Mouse (Mus musculus): ENCODE results near the gene Ccdc85a. TPM values are rescaled to one million over a fixed set of nuclear protein-coding genes. Genes with fewer than 3 reads are reported as not detected.

The Ccdc85a gene
- 13.8 and 16.7 TPM in 2 replicates for polyA plus RNA-seq (2015; fragmentation: Nextera tagmentation; extraction: Ambion mirVana)

DNA sequence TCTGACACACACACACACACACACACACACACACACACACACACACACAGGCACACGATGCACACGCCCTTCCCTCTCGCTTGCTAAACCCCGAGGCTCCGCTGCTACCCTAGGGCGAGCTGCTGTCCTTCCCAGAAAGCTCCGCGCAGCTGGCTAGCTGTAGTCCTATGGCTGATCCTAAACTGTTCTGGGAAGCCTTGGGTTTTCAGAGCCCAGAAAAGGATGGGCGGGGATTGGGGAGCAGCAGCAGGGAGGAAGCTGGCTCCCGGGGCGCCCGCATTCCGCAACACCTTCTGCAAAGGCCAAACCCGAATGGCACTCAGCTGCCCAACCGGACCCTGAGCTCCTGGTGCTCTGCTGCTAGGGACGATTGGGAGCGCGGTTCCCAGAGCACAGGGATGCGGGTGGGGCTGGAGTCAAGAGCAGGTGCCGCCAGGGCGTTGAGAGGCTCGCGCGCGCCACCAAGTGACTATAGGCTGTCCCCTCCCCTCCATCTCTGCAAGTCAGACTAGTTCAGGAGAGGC, at the start of gene Ccdc85a:
Ccdc85a (minus strand) TSS at position 414 of the 524 bp plus-strand sequence.
- no peaks in the 10 kb centered on the region for H3K36me3 ChIP-seq (ENCODE audit: insufficient read depth, low read length)
- peak within 1 kb of the TSS; percentile 13; the same call in 1 of the 2 replicates for H3K9ac ChIP-seq (replicated peaks; ENCODE audit: low read depth)
- peak; percentile 74 for DNase-seq (ENCODE audit: low spot score)
- H3K4me1 ChIP-seq (ENCODE audit: insufficient read depth, low read depth, low read length): no peaks in the 10 kb centered on the region
- H3K9me3 ChIP-seq (ENCODE audit: low read length): no peaks in the 10 kb centered on the region
- peak; percentile 82 for ATAC-seq
- TF ChIP-seq CTCF (IDR thresholded peaks at IDR 0.05): peak; percentile 80
- TF ChIP-seq EP300 (IDR thresholded peaks at IDR 0.05): no peak
- peak within 1 kb of the TSS; percentile 40 for H3K4me3 ChIP-seq (ENCODE audit: low read depth, low read length)
- WGBS: under 1% methylated on average over 25 of the region's 25 CpGs
- peak within 1 kb of the TSS; percentile 53 for H3K4me2 ChIP-seq (replicated peaks; ENCODE audit: low read depth, low read length)
- H3K27me3 ChIP-seq (replicated peaks; ENCODE audit: insufficient read depth, low read length): 0 out of 2 replicates have a peak, but pooled peaks cover 5% of the 10 kb centered on the region
- peak within 1 kb of the TSS; percentile 51; the same call in 1 of the 2 replicates for H3K27ac ChIP-seq (ENCODE audit: low read length)

DNA sequence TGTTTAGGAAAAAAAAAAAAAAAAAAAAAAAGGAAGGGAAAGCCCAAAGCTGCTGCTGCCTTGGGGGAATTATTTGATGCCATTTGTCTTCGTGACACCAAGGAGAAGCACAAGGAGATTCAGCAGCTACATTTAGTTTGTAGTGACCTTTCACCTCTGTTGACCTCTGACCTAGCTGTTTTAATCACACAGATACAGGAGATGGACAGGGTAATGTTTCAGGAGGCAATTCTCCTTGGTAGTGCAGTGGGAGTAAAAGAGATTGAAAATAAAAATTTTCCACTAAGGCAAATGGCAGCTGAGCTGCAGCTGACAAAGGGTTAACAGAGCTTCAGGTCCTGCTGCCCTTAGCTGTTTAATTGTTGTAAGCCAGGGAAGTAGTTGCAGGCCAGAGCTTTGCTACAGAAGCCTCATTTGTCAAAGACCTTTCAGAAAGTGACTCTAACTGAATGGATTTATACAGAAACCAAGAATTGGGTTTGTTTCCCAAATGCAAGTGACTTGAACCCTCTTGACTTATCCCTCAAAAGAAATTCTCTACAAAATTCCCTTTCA, 49.5 kb upstream of the Ccdc85a start:
- no peak overlapping the region for H3K4me3 ChIP-seq (ENCODE audit: low read depth, low read length)
- no peak for TF ChIP-seq CTCF (IDR thresholded peaks at IDR 0.05)
- TF ChIP-seq EP300 (IDR thresholded peaks at IDR 0.05): no peak
- 17% methylated on average over 1 of the region's 1 CpGs for WGBS
- H3K27me3 ChIP-seq (replicated peaks; ENCODE audit: insufficient read depth, low read length): no peaks in the 10 kb centered on the region
- H3K36me3 ChIP-seq (ENCODE audit: insufficient read depth, low read length): no peaks in the 10 kb centered on the region
- no peaks in the 10 kb centered on the region for H3K4me1 ChIP-seq (ENCODE audit: insufficient read depth, low read depth, low read length)
- ATAC-seq (no peak), DNase-seq (ENCODE audit: low spot score) (no peak)
- H3K9ac ChIP-seq (replicated peaks; ENCODE audit: low read depth): no peak overlapping the region
- H3K9me3 ChIP-seq (ENCODE audit: low read length): no peaks in the 10 kb centered on the region
- H3K4me2 ChIP-seq (replicated peaks; ENCODE audit: low read depth, low read length): no peak overlapping the region
- H3K27ac ChIP-seq (ENCODE audit: low read length): no peak overlapping the region

DNA sequence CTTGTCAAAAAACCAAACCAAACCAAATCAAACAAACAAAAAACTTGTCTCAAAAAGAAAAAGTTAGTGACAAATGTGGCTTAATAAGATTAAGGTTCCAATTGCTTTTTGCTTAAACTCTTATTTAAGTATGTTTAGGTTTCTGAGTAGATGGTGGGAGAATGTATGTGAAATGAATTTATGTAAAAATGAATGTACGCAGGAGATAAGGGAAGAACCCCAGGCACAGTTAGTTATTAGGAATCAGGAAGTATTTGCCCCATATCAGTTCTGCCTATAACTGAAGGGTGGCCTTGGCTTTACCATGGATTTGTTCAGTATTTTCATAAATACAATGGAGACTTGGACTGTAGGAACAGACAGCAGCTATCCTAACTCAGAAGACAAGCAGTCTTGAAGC, 49.0 kb upstream of the Ccdc85a start:
- Histone ChIP-seq H3K9me3 (ENCODE audit: low read length) (no peaks in the 10 kb centered on the region), H3K4me1 (ENCODE audit: insufficient read depth, low read depth, low read length) (no peaks in the 10 kb centered on the region), H3K4me2 (replicated peaks; ENCODE audit: low read depth, low read length) (no peak overlapping the region), H3K36me3 (ENCODE audit: insufficient read depth, low read length) (no peaks in the 10 kb centered on the region), H3K27ac (ENCODE audit: low read length) (no peak overlapping the region), H3K4me3 (ENCODE audit: low read depth, low read length) (no peak overlapping the region), H3K27me3 (replicated peaks; ENCODE audit: insufficient read depth, low read length) (no peaks in the 10 kb centered on the region), H3K9ac (replicated peaks; ENCODE audit: low read depth) (no peak overlapping the region)
- TF ChIP-seq EP300 (IDR thresholded peaks at IDR 0.05): no peak
- no peak for TF ChIP-seq CTCF (IDR thresholded peaks at IDR 0.05)
- WGBS: 83% methylated on average over 1 of the region's 1 CpGs
- DNase-seq (ENCODE audit: low spot score) (no peak), ATAC-seq (no peak)

DNA sequence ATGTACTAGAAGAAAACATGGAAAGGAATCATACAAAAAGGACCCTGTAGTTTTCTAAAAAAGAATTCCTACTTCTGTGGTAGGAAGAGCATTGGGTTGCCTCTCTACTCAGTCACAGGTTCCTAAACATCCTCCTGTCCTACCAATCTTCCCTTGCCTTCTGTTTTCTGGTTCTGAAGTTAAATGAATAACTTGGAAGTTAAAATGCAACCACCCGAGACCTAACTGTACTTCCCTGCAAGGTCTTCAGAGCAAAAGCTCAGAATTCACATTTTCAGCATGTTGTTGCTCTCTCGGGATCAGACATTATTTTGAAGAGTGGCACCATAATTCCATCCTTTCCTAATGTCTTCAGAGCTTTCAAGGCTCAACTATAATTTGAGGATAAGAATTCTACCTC, 46.6 kb upstream of the Ccdc85a start:
- TF ChIP-seq CTCF (IDR thresholded peaks at IDR 0.05): no peak
- TF ChIP-seq EP300 (IDR thresholded peaks at IDR 0.05): no peak
- Histone ChIP-seq H3K4me1 (ENCODE audit: insufficient read depth, low read depth, low read length) (no peaks in the 10 kb centered on the region), H3K4me3 (ENCODE audit: low read depth, low read length) (no peak overlapping the region), H3K4me2 (replicated peaks; ENCODE audit: low read depth, low read length) (no peak overlapping the region), H3K27me3 (replicated peaks; ENCODE audit: insufficient read depth, low read length) (no peaks in the 10 kb centered on the region), H3K36me3 (ENCODE audit: insufficient read depth, low read length) (no peaks in the 10 kb centered on the region), H3K9me3 (ENCODE audit: low read length) (no peaks in the 10 kb centered on the region), H3K9ac (replicated peaks; ENCODE audit: low read depth) (no peak overlapping the region), H3K27ac (ENCODE audit: low read length) (no peak overlapping the region)
- ATAC-seq (no peak), DNase-seq (ENCODE audit: low spot score) (no peak)
- 67% methylated on average over 2 of the region's 2 CpGs for WGBS

DNA sequence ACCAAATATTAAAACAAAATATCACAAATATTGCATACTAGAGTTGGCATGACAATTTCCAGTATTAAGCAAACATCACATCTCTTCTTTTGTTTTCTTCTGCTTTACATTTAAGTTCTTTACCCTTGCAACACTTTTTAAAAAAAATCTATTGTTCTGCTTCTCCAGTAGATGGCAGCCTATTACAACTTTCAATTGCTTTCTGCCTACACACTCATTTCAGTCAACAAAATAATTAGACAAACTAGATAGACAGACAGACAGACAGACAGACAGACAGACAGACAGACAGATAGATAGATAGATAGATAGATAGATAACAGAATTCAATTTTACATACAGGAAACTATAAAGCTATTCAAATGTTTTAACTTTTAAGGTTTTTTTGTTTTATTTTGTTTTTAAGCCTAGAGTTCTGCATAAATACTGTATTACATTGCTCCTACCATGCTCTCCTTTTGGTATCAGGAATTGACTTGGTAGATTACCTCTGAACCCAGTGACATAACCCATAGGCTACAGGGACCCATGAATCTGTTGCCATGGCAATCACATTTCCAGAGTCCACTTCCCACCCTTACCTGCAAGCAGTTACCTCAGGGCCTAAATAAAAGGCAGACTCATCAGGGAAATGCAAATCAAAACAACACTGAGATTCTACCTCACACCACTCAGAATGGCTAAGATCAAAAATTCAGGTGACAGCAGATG, 26.8 kb upstream of the Ccdc85a start:
- DNase-seq (ENCODE audit: low spot score) (peak; percentile 74), ATAC-seq (no peak)

DNA sequence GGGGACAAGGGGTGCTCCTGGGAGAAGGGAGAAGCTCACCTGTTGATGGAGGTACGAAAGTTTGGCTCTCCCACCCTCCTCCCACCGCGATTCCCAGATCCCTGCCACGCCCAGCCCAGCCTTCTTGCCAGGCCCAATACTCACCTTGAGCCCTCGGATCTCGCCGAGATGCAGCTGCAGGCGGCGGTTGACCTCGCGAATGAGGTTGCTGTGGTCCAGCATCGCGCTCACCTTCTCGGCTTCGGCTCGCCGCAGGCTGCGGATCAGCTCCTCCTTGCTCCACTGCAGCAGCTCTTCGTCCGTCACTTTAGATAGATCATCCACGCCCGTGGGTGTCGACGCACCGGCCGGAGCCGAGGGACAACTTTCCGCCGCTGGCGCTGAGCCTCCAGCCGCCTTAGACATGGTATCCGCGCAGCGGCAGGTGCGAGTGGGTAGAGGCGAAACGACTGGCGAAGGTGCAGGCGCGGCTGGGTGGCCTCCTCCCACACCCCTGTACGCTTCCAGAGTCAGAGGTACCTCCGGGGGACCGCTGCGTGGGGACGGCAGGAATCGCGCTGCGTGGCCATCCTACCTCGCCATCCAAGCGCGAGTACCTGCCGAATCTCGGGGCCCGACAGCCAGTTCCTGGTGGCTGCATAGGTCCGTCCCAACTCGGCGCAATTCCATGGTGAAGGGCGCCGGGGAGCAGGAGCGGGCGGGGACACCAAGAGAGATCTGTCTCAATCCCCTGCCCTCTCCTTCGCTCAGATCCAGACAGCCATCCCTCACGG, 800 bp downstream of the Ccdc85a start:
- Histone ChIP-seq H3K27ac (ENCODE audit: low read length) (peak overlapping the region; percentile 60; the same call in 1 of the 2 replicates), H3K4me3 (ENCODE audit: low read depth, low read length) (peak overlapping the region; percentile 40), H3K4me1 (ENCODE audit: insufficient read depth, low read depth, low read length) (no peaks in the 10 kb centered on the region), H3K4me2 (replicated peaks; ENCODE audit: low read depth, low read length) (peak overlapping the region; percentile 53), H3K27me3 (replicated peaks; ENCODE audit: insufficient read depth, low read length) (0 out of 2 replicates have a peak, but pooled peaks cover 5% of the 10 kb centered on the region), H3K9me3 (ENCODE audit: low read length) (no peaks in the 10 kb centered on the region), H3K36me3 (ENCODE audit: insufficient read depth, low read length) (no peaks in the 10 kb centered on the region), H3K9ac (replicated peaks; ENCODE audit: low read depth) (peak overlapping the region; percentile 13; the same call in 1 of the 2 replicates)
- TF ChIP-seq CTCF (IDR thresholded peaks at IDR 0.05) (no peak), EP300 (IDR thresholded peaks at IDR 0.05) (no peak)
- no peak; the same call in 1 of the 2 replicates for ATAC-seq
- 2% methylated on average over 56 of the region's 63 CpGs for WGBS
- DNase-seq (ENCODE audit: low spot score): no peak

More for the DNA sequence above, 26.8 kb upstream of the Ccdc85a start:
- no peaks in the 10 kb centered on the region for H3K9me3 ChIP-seq (ENCODE audit: low read length)
- H3K4me2 ChIP-seq (replicated peaks; ENCODE audit: low read depth, low read length): no peak overlapping the region
- H3K36me3 ChIP-seq (ENCODE audit: insufficient read depth, low read length): no peaks in the 10 kb centered on the region
- TF ChIP-seq CTCF (IDR thresholded peaks at IDR 0.05) (peak; percentile 68), EP300 (IDR thresholded peaks at IDR 0.05) (no peak)
- H3K9ac ChIP-seq (replicated peaks; ENCODE audit: low read depth): no peak overlapping the region
- H3K27ac ChIP-seq (ENCODE audit: low read length): no peak overlapping the region
- no peaks in the 10 kb centered on the region for H3K4me1 ChIP-seq (ENCODE audit: insufficient read depth, low read depth, low read length)
- H3K4me3 ChIP-seq (ENCODE audit: low read depth, low read length): no peak overlapping the region
- no peaks in the 10 kb centered on the region for H3K27me3 ChIP-seq (replicated peaks; ENCODE audit: insufficient read depth, low read length)
